Mouse (Mus musculus) C2C12 (cell line): ENCODE data around the gene Cst6. TPM values are rescaled to one million over a fixed set of nuclear protein-coding genes. Genes with fewer than 3 reads are reported as not detected.
A peak's percentile ranks its signal among the peaks of the same experiment; 100 is the strongest.
"Not testable (repeated sequence)": the region's sequence is repeated elsewhere in the genome, so short reads cannot be mapped to it uniquely, and the experiment has no call there.

Experiments
- H3K27me3 ChIP-seq: one replicate; pipeline ENCODE4 v1.6.1; 2011; ENCODE audit not compliant: control insufficient read depth, insufficient read depth, insufficient read length
- H3K36me3 ChIP-seq: one replicate; pipeline ENCODE4 v1.6.1; 2011; ENCODE audit not compliant: control insufficient read depth, insufficient read depth
- H3K4me3 ChIP-seq: one replicate; pipeline ENCODE4 v1.5.1; 2011; ENCODE audit warnings: mild to moderate bottlenecking, control low read depth; ENCODE audit not compliant: poor library complexity, insufficient read depth, severe bottlenecking
- H3K79me2 ChIP-seq: one replicate; pipeline ENCODE4 v1.6.1; 2011; ENCODE audit not compliant: control insufficient read depth, insufficient read depth
- H3K79me3 ChIP-seq: one replicate; pipeline ENCODE4 v1.6.1; 2011; ENCODE audit warnings: low read depth, control low read depth
- H3ac ChIP-seq: one replicate; pipeline ENCODE3; 2011; ENCODE audit warnings: low read depth; ENCODE audit not compliant: control insufficient read depth, insufficient read length
- CEBPB ChIP-seq: IDR thresholded peaks from one replicate; pipeline ENCODE4 v1.6.1; 2011; ENCODE audit warnings: low read depth, mild to moderate bottlenecking, control low read depth, moderate library complexity
- CTCF ChIP-seq: IDR thresholded peaks from one replicate; pipeline ENCODE4 v1.5.1; 2011; ENCODE audit not compliant: control insufficient read depth, insufficient read depth, insufficient read length
- FOSL1 ChIP-seq: IDR thresholded peaks from one replicate; pipeline ENCODE4 v1.8.0; 2011; ENCODE audit warnings: mild to moderate bottlenecking, low read length; ENCODE audit not compliant: poor library complexity, insufficient read depth, severe bottlenecking
- MAX ChIP-seq: IDR thresholded peaks from one replicate; pipeline ENCODE4 v1.6.1; 2011; ENCODE audit warnings: mild to moderate bottlenecking, control low read depth
- MYOD1 ChIP-seq: IDR thresholded peaks from one replicate; pipeline ENCODE4 v1.6.1; 2011; ENCODE audit warnings: low read depth; ENCODE audit not compliant: control insufficient read depth, insufficient read length
- MYOG ChIP-seq: IDR thresholded peaks from one replicate; pipeline ENCODE4 v1.6.1; 2011; ENCODE audit not compliant: control insufficient read depth, insufficient read length; ENCODE audit errors: extremely low read depth
- USF1 ChIP-seq: IDR thresholded peaks from one replicate; pipeline ENCODE4 v1.6.1; 2011; ENCODE audit warnings: low read depth, mild to moderate bottlenecking, control low read depth, moderate library complexity
- long read RNA-seq, 2 experiments: library from polyadenylated mRNA; unstranded; transcript quantifications; one replicate each; pipeline ENCODE4 v2.0.0; 2019 to 2020
- polyA plus RNA-seq: library from polyadenylated mRNA; unstranded; fragments of >200 nt; fragmentation: generic; extraction: Trizol; gene quantifications from one replicate; pipeline ENCODE4 v1.2.1, GENCODE M21; 2012; ENCODE audit warnings: missing spikeins

The Cst6 gene
- 85.8 TPM for polyA plus RNA-seq
- long read RNA-seq, experiment 1, transcript Cst6-201 (3 exons, 3,951 nt) = major isoform, 36 of 36 reads
- long read RNA-seq, experiment 1, partial matches to known transcripts = 0 of 36 reads
- long read RNA-seq, experiment 1, other reads (novel, unspliced or antisense) = 0 of 36 reads
- long read RNA-seq, experiment 2, partial matches to known transcripts = 0 of 3 reads
- long read RNA-seq, experiment 2, other reads (novel, unspliced or antisense) = 0 of 3 reads

DNA sequence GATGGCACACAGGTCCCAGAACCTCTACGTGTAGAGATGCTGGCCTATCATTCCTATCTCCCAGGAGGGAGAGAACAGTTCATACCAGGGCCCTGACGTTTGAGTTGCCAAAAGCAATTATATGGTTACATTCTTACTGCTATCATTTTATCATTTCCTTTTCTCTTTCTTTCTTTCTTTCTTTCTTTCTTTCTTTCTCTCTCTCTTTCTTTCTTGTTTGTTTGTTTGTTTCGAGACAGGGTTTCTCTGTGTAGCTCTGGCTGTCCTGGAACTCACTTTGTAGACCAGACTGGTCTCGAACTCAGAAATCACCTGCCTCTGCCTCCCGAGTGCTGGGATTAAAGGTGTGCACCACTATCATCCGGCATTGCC, at the start of gene Cst6:
Gene Cst6 (minus strand): TSS at position 73 of the 372 bp plus-strand sequence.
- H3K36me3 ChIP-seq, H3K4me3 ChIP-seq, H3K79me2 ChIP-seq, H3K79me3 ChIP-seq, H3K27me3 ChIP-seq: not testable (repeated sequence)
- peak within 1 kb of the TSS; percentile 82 for H3ac ChIP-seq

DNA sequence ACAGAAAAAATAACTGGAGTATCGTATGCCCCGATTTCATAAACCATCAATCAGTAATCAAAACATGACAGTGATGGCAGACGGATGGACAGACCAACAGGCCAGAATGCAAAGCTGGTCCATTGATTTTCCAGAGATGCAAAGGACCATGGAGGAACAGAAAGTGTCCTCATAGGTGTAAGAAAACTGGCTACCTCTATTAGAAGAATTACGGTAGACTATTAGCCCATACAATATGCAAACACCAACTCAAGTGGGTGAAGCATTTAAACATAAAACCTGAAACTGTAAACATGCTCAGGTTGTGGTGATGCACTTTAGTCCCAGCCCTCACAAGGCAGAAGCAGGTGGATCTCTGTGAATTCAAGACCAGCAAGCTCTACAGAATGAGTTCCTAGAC, 46.0 kb upstream of the Cst6 start:
- no peaks in the 10 kb centered on the region for H3K36me3 ChIP-seq
- no peaks in the 10 kb centered on the region for H3K79me2 ChIP-seq
- no peaks in the 10 kb centered on the region for H3K79me3 ChIP-seq
- H3K27me3 ChIP-seq = no peaks in the 10 kb centered on the region
- no peak overlapping the region for H3K4me3 ChIP-seq
- H3ac ChIP-seq = no peak overlapping the region
- TF ChIP-seq CTCF (no peak), MAX (no peak), CEBPB (no peak), FOSL1 (no peak), MYOG (no peak), MYOD1 (no peak), USF1 (no peak)

DNA sequence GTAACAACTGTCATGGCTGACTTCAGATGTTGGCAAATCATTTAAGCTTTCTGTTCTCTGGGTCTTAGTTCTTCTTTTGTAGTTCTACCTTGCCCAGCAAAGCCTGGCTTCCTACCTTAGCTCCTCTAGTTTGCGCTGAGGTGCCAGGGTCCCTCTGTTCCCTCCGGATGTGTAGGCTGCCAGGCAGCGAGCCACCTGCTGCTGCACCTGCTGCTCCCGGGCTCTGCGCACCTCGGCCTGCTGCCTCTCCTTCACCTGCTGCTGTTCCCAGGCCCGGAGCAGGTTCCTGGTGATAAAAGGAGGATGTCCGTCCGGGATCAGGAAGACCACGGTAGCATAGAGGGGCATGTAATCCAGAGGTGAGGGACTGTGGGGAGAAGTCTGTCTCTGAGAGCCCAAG, 44.8 kb upstream of the Cst6 start:
- TF ChIP-seq MAX = no peak
- no peak for TF ChIP-seq USF1
- no peak for TF ChIP-seq CTCF
- TF ChIP-seq MYOD1 = no peak
- TF ChIP-seq FOSL1 = no peak
- no peak for TF ChIP-seq MYOG
- no peak for TF ChIP-seq CEBPB
- Histone ChIP-seq H3K27me3 (no peaks in the 10 kb centered on the region), H3K36me3 (no peaks in the 10 kb centered on the region), H3K79me2 (peaks cover 11% of the 10 kb centered on the region), H3K79me3 (peaks cover 3% of the 10 kb centered on the region), H3ac (no peak overlapping the region), H3K4me3 (no peak overlapping the region)

DNA sequence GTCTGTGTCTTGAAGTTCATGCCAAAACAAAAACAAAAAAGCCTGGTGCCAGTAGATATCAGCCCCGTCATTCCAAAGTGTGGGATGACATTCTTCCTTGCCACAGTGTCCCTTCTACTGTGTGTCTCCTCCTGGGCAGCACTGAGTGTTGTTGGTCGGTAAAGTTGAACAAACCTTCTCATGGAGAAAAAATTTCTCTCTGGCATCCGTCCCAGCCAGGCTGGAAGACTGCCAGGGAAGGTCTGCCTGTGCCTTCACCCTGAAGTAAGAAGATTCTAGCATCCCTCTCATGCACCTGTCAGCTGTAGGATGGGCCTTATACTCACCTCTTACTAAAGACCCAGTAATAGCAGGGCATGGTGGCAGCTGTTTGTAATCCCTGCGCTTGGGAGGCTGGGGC, 43.5 kb upstream of the Cst6 start:
- Histone ChIP-seq H3K4me3 (no peak overlapping the region), H3K79me2 (peaks cover 24% of the 10 kb centered on the region), H3K36me3 (no peaks in the 10 kb centered on the region), H3ac (no peak overlapping the region), H3K27me3 (no peaks in the 10 kb centered on the region), H3K79me3 (peaks cover 12% of the 10 kb centered on the region)
- TF ChIP-seq MYOG = no peak
- no peak for TF ChIP-seq USF1
- peak; percentile 19 for TF ChIP-seq MYOD1
- no peak for TF ChIP-seq CEBPB

DNA sequence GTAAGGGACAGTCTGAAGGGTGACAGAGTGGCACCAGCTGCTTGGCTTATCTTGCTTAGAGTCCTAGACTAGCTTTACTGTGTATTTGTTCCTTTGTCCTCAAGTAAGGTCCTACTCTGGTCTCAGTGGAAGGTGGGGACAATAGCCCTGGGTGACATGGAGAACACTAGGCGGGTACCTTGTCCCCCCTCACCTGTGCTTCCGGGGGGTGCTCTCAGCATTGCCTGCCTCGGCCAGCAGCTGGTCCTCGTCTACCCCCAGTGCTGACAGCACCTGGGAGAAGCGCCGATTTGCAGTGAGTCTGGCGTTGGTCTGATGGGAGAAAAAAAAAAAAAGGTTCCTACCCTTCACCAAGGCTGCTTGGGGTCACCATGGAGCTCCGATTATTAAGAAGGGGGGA, 41.0 kb upstream of the Cst6 start:
- TF ChIP-seq MYOD1 = no peak
- no peak for TF ChIP-seq FOSL1
- TF ChIP-seq MYOG = no peak
- Histone ChIP-seq H3K79me3 (peaks cover 35% of the 10 kb centered on the region), H3K27me3 (no peaks in the 10 kb centered on the region), H3ac (no peak overlapping the region), H3K36me3 (peaks cover 6% of the 10 kb centered on the region), H3K79me2 (peaks cover 49% of the 10 kb centered on the region), H3K4me3 (peak overlapping the region; percentile 91)

DNA sequence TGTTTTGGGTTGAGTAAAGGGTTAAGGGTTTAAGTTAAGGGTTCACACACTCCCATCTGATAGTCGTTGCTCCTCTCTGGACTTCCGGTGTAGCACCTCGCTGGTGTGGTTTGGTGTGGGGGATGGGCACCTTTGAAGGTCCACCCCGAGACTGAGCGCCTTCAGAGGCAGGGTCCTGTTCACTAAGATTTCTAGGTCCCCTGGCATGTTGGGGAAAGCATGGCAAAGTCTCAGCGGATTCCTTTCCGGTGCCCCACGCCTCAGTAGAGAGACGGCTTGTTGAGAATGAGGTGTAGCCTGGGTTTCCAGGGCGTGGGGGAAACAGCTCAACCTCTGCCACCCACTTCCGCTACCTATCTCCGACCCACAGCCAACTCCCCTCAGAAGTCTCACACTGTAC, 40.3 kb upstream of the Cst6 start:
- Histone ChIP-seq H3K27me3 (no peaks in the 10 kb centered on the region), H3K79me2 (peaks cover 56% of the 10 kb centered on the region), H3K79me3 (peaks cover 37% of the 10 kb centered on the region), H3K36me3 (peaks cover 14% of the 10 kb centered on the region), H3ac (peak overlapping the region; percentile 72), H3K4me3 (peak overlapping the region; percentile 91)
- TF ChIP-seq MAX (no peak), MYOG (no peak), CEBPB (no peak), CTCF (no peak), USF1 (no peak), FOSL1 (no peak), MYOD1 (no peak)
